Mouse (Mus musculus): ENCODE measurements around the gene Zfr2.

Gene Zfr2

GRCm38 (mm10) chr10:81300352-81300907 lies 67.5 kb downstream of the Zfr2 start:
- CTCF ChIA-PET = no interaction called here

GRCm38 (mm10) chr10:81301321-81301720 lies 68.4 kb downstream of the Zfr2 start:
- CTCF ChIA-PET = interaction anchor here (1.8 kb wide), 1 partner anchor 9 kb away, joined by 7 read pairs; the partner anchor contains the start of gene Pip5k1c
